ENCODE assay signal across 8 mouse cellular contexts in the genomic region with DNA sequence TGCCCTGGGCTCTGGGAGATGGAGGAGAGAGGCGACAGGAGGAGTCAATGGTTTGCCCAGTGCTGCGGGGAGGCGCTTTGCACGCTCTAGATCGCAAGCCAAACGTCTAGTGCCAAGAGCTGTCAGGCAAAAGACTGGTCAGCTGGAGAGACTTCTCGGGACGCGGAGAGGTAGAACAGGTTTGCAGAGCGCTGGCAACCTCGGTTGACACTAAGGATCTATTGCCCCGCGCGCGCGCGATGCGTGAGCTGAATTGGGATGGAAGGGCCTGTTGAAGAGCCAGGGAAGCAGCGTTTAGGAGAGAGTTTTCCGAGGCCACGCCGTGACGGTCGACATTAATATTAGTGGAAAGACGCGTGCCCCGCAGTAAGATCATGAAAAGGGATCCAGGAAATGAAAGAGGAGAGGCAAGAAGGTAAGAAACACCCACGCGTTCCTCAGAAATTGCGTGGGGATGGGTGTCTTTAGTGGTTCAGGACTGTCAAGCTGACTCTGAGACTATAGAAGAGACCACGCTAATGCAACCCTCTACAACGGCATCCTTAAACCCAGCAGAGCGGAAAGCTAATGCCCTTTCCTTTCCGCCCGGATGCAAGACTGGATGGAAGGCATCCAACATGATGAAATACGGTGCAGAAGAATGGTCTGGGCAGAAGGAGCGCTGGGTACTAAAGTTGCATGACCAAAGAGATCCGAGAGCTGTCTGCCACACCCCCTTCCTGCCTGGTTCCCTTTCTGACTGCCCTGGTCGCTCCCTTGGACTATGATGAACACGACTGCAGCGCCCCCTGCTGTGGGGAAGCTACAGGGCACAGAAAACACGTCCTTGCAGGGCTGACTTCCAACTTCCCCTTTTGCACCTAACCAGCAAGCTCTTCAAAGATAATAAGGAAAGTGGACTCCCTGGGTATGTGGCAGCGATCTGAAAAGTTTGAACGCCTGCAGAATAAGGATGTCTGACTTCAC. TPM values are rescaled to one million over a fixed set of nuclear protein-coding genes. Genes with fewer than 3 reads are reported as not detected.
DNase-seq lines count a peak whose midpoint lies in the region; ATAC-seq lines count a peak whose summit lies in the region.

No protein-coding gene starts in this region.

- ATAC-seq in inflammation-experienced regulatory T-cells, adult 6 months, result peak; percentile 66
- peak; percentile 78 for ATAC-seq in megakaryocyte-erythroid progenitor cell, adult 5-6 weeks (replicated peaks; ENCODE audit: low FRiP score, low TSS enrichment, poor library complexity, severe bottlenecking)

- intact Hi-C loops in left cerebral cortex, postnatal 10 days (cut with DNase I), result loop anchor here (5.0 to 10.0 kb wide), 2 partner anchors 137 to 170 kb away; no protein-coding TSS in a partner anchor

- DNase-seq in adipocyte (ENCODE audit: low spot score), result peak; percentile 10
- DNase-seq in embryo, embryonic 10 days (ENCODE audit: low spot score), result peak; percentile 96
- peak; percentile 97 for DNase-seq in gastrocnemius, postnatal 10 days
- peak; percentile 91 to 94 for DNase-seq in left cerebral cortex, postnatal 10 days (ENCODE audit: extremely low spot score in 1 of 2, low spot score in 2 of 2)
- DNase-seq in right cerebral cortex, postnatal 25 days, result peak; percentile 87
- DNase-seq in urinary bladder, postnatal 4 days (ENCODE audit: low spot score in 2 of 2), result peak; percentile 86 to 95

RNA-seq across cellular contexts. Expression of gene Tmtc2, which starts 0.7 kb away (rescaled TPM):
- 1 to 10 TPM; 4.6 to 8.7 TPM for total RNA-seq in gastrocnemius, postnatal 10 days (2021)
- under 1 TPM in 1 of 3 experiments, not detected in 2; 0.15 TPM for polyA plus RNA-seq in inflammation-experienced regulatory T-cells, adult 6 months (2017; shearing (Covaris generic))
- total RNA-seq in left cerebral cortex, postnatal 10 days (2021), result 1 to 10 TPM; 9.1 to 10.0 TPM
- total RNA-seq in megakaryocyte-erythroid progenitor cell, adult 5-6 weeks (2014; fragmentation: Nextera tagmentation), result 0.13 TPM in 1 of 2 replicates, not detected in the other
- total RNA-seq in megakaryocyte-erythroid progenitor cell, adult 5-6 weeks (2017), result 0.05 and 0.95 TPM in 2 replicates

Comparison
In these comparisons a context has a peak if more than half of its experiments do, and no peak if none do; other contexts are left out.
1. Peak in every context shown above with its lines: DNase-seq and ATAC-seq.
2. DNase-seq: peak in every context shown above with its lines; median percentile 97 in gastrocnemius, postnatal 10 days; 96 in embryo, embryonic 10 days; 92 in left cerebral cortex, postnatal 10 days; 90 in urinary bladder, postnatal 4 days; 87 in right cerebral cortex, postnatal 25 days; 10 in adipocyte.